Mouse (Mus musculus): Measurements from ENCODE around the gene Trnau1ap. TPM values are rescaled to one million over a fixed set of nuclear protein-coding genes. Genes with fewer than 3 reads are reported as not detected.

Trnau1ap gene
- polyA plus RNA-seq, 2 experiments, result 36.6 to 74.4 TPM

- Histone ChIP-seq H3K27ac (replicated peaks; ENCODE audit: low read depth, low read length) (no peak overlapping the region), H3K4me3 (replicated peaks; ENCODE audit: low read length) (no peak overlapping the region), H3K4me2 (replicated peaks; ENCODE audit: low read depth, low read length, severe bottlenecking) (no peak overlapping the region), H3K9ac (ENCODE audit: low read depth, low read length, severe bottlenecking) (no peak overlapping the region), H3K9me3 (ENCODE audit: control insufficient read depth, low read length) (no peaks in the 10 kb centered on the region), H3K4me1 (ENCODE audit: control insufficient read depth, insufficient read depth, low read length) (peaks cover 5% of the 10 kb centered on the region), H3K27me3 (ENCODE audit: control insufficient read depth, insufficient read depth, low read length) (no peaks in the 10 kb centered on the region), H3K36me3 (ENCODE audit: control insufficient read depth, insufficient read depth, low read length) (no peaks in the 10 kb centered on the region)
- ATAC-seq (ENCODE audit: low FRiP score, low read depth) (no peak), DNase-seq (ENCODE audit: low spot score) (no peak)
- no peak for TF ChIP-seq POLR2A (IDR thresholded peaks at IDR 0.05; ENCODE audit: borderline replicate concordance, extremely low read depth, insufficient read depth, insufficient read length)
- 73% methylated on average over 3 of the region's 3 CpGs for WGBS
Observed at GRCm38 (mm10) chr4:132266835-132267349, 62.4 kb downstream of the Trnau1ap start.

- DNase-seq (ENCODE audit: low spot score), result no peak
- H3K4me1 ChIP-seq (ENCODE audit: control insufficient read depth, insufficient read depth, low read length), result peaks cover 16% of the 10 kb centered on the region
- no peaks in the 10 kb centered on the region for H3K27me3 ChIP-seq (ENCODE audit: control insufficient read depth, insufficient read depth, low read length)
- no peak overlapping the region for H3K27ac ChIP-seq (replicated peaks; ENCODE audit: low read depth, low read length)
- no peak overlapping the region for H3K4me3 ChIP-seq (replicated peaks; ENCODE audit: low read length)
- ATAC-seq (ENCODE audit: low FRiP score, low read depth), result no peak
- H3K4me2 ChIP-seq (replicated peaks; ENCODE audit: low read depth, low read length, severe bottlenecking), result no peak overlapping the region
- H3K9ac ChIP-seq (ENCODE audit: low read depth, low read length, severe bottlenecking), result no peak overlapping the region
- H3K9me3 ChIP-seq (ENCODE audit: control insufficient read depth, low read length), result no peaks in the 10 kb centered on the region
- 96% methylated on average over 7 of the region's 7 CpGs for whole genome bisulfite sequencing
- no peaks in the 10 kb centered on the region for H3K36me3 ChIP-seq (ENCODE audit: control insufficient read depth, insufficient read depth, low read length)
- no peak for TF ChIP-seq POLR2A (IDR thresholded peaks at IDR 0.05; ENCODE audit: borderline replicate concordance, extremely low read depth, insufficient read depth, insufficient read length)
Observed at GRCm38 (mm10) chr4:132263313-132263712, 66.0 kb downstream of the Trnau1ap start.

- no peaks in the 10 kb centered on the region for H3K27me3 ChIP-seq (ENCODE audit: control insufficient read depth, insufficient read depth, low read length)
- H3K9ac ChIP-seq (ENCODE audit: low read depth, low read length, severe bottlenecking), result no peak overlapping the region
- peak overlapping the region; percentile 68; the same call in 1 of the 2 replicates for H3K4me2 ChIP-seq (replicated peaks; ENCODE audit: low read depth, low read length, severe bottlenecking)
- no peaks in the 10 kb centered on the region for H3K9me3 ChIP-seq (ENCODE audit: control insufficient read depth, low read length)
- 73% methylated on average over 5 of the region's 5 CpGs for WGBS
- H3K4me1 ChIP-seq (ENCODE audit: control insufficient read depth, insufficient read depth, low read length), result peaks cover 16% of the 10 kb centered on the region
- no peaks in the 10 kb centered on the region for H3K36me3 ChIP-seq (ENCODE audit: control insufficient read depth, insufficient read depth, low read length)
- H3K4me3 ChIP-seq (replicated peaks; ENCODE audit: low read length), result peak overlapping the region; percentile 80
- no peak for ATAC-seq (ENCODE audit: low FRiP score, low read depth)
- H3K27ac ChIP-seq (replicated peaks; ENCODE audit: low read depth, low read length), result no peak overlapping the region; the same call in 1 of the 2 replicates
- no peak for TF ChIP-seq POLR2A (IDR thresholded peaks at IDR 0.05; ENCODE audit: borderline replicate concordance, extremely low read depth, insufficient read depth, insufficient read length)
- DNase-seq (ENCODE audit: low spot score), result no peak
Observed at GRCm38 (mm10) chr4:132262358-132262616, 67.1 kb downstream of the Trnau1ap start.

Other genes with a start within 250 kb of the Trnau1ap start
- 0.65 and 0.91 TPM in 2 replicates for gene Oprd1, start 185.1 kb downstream of the Trnau1ap start, polyA plus RNA-seq (2012; rRNA removed)
- gene Oprd1, start 185.1 kb downstream of the Trnau1ap start, polyA plus RNA-seq (2014; fragmentation: Nextera tagmentation; extraction: Ambion mirVana), result 0.18 and 0.23 TPM in 2 replicates
- gene Ythdf2, start 117.2 kb downstream of the Trnau1ap start, polyA plus RNA-seq (2012; rRNA removed), result 32.3 and 34.1 TPM in 2 replicates
- gene Ythdf2, start 117.2 kb downstream of the Trnau1ap start, polyA plus RNA-seq (2014; fragmentation: Nextera tagmentation; extraction: Ambion mirVana), result 109 and 118 TPM in 2 replicates
- 33.8 and 34.2 TPM in 2 replicates for gene Gmeb1, start 67.9 kb downstream of the Trnau1ap start, polyA plus RNA-seq (2012; rRNA removed)
- gene Gmeb1, start 67.9 kb downstream of the Trnau1ap start, polyA plus RNA-seq (2014; fragmentation: Nextera tagmentation; extraction: Ambion mirVana), result 28.4 and 34.0 TPM in 2 replicates
- 24.6 and 31.5 TPM in 2 replicates for gene Taf12, start 55.2 kb downstream of the Trnau1ap start, polyA plus RNA-seq (2012; rRNA removed)
- 47.8 and 52.2 TPM in 2 replicates for gene Taf12, start 55.2 kb downstream of the Trnau1ap start, polyA plus RNA-seq (2014; fragmentation: Nextera tagmentation; extraction: Ambion mirVana)
- 2.0 TPM in 2 replicates for gene Rab42, start 26.2 kb downstream of the Trnau1ap start, polyA plus RNA-seq (2012; rRNA removed)
- gene Rab42, start 26.2 kb downstream of the Trnau1ap start, polyA plus RNA-seq (2014; fragmentation: Nextera tagmentation; extraction: Ambion mirVana), result 1.0 and 1.2 TPM in 2 replicates
- gene Rcc1, start 24.1 kb upstream of the Trnau1ap start, polyA plus RNA-seq (2012; rRNA removed), result 38.7 and 39.4 TPM in 2 replicates
- gene Rcc1, start 24.1 kb upstream of the Trnau1ap start, polyA plus RNA-seq (2014; fragmentation: Nextera tagmentation; extraction: Ambion mirVana), result 41.3 and 42.0 TPM in 2 replicates
- gene Phactr4, start 93.0 kb upstream of the Trnau1ap start, polyA plus RNA-seq (2012; rRNA removed), result 26.9 and 28.5 TPM in 2 replicates
- gene Phactr4, start 93.0 kb upstream of the Trnau1ap start, polyA plus RNA-seq (2014; fragmentation: Nextera tagmentation; extraction: Ambion mirVana), result 23.6 and 25.9 TPM in 2 replicates
- 9.1 and 9.7 TPM in 2 replicates for gene Med18, start 134.4 kb upstream of the Trnau1ap start, polyA plus RNA-seq (2012; rRNA removed)
- gene Med18, start 134.4 kb upstream of the Trnau1ap start, polyA plus RNA-seq (2014; fragmentation: Nextera tagmentation; extraction: Ambion mirVana), result 8.7 and 9.0 TPM in 2 replicates
- 6.4 and 7.4 TPM in 2 replicates for gene Sesn2, start 181.0 kb upstream of the Trnau1ap start, polyA plus RNA-seq (2012; rRNA removed)
- gene Sesn2, start 181.0 kb upstream of the Trnau1ap start, polyA plus RNA-seq (2014; fragmentation: Nextera tagmentation; extraction: Ambion mirVana), result 5.9 and 6.2 TPM in 2 replicates
- 367 and 583 TPM in 2 replicates for gene Atpif1, start 204.1 kb upstream of the Trnau1ap start, polyA plus RNA-seq (2012; rRNA removed)
- gene Atpif1, start 204.1 kb upstream of the Trnau1ap start, polyA plus RNA-seq (2014; fragmentation: Nextera tagmentation; extraction: Ambion mirVana), result 966 and 986 TPM in 2 replicates
- gene Dnajc8, start 206.0 kb upstream of the Trnau1ap start, polyA plus RNA-seq (2012; rRNA removed), result 91.3 and 114 TPM in 2 replicates
- 144 and 153 TPM in 2 replicates for gene Dnajc8, start 206.0 kb upstream of the Trnau1ap start, polyA plus RNA-seq (2014; fragmentation: Nextera tagmentation; extraction: Ambion mirVana)
- gene Ptafr, start 234.5 kb upstream of the Trnau1ap start, polyA plus RNA-seq (2012; rRNA removed), result 1.2 and 1.3 TPM in 2 replicates
- 0.36 and 0.86 TPM in 2 replicates for gene Ptafr, start 234.5 kb upstream of the Trnau1ap start, polyA plus RNA-seq (2014; fragmentation: Nextera tagmentation; extraction: Ambion mirVana)

Data from limb, embryonic 14.5 days (tissue).